Mouse (Mus musculus): ENCODE data around the gene Olfr1256.

Olfr1256 gene

GRCm38 (mm10) chr2:89841455-89841854 lies at the start of gene Olfr1256:
Olfr1256 (minus strand) TSS chr2:89841555.
- DNase-seq (ENCODE audit: low spot score in 2 of 2): no peak

- DNase-seq (ENCODE audit: low spot score in 2 of 2): no peak
These were observed 36.8 kb upstream of the Olfr1256 start, which contains the start of gene Olfr1257 for GRCm38 (mm10) chr2:89878137-89878536. Olfr1257 (plus strand) TSS chr2:89878437.

DNA sequence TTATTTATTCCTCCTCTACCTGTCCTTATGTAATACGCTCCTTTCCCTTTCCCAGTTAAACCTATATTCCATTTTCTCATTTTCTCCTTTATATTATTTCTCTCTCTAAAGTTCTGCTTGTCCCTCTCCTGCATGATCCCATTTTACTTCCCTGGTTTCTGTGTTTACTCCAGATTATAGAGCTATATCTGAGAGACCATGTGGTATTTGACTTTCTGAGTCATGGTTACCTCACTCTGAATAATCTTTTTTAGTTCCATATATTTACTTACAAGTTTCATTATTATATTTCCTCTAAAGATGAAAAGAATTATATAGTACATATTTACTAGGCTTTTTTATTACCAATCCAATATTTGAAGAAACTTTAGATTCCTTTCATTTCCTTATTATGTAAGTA lies 7.9 kb upstream of the Olfr1256 start:
- no peak for DNase-seq (ENCODE audit: low spot score in 2 of 2)

DNA sequence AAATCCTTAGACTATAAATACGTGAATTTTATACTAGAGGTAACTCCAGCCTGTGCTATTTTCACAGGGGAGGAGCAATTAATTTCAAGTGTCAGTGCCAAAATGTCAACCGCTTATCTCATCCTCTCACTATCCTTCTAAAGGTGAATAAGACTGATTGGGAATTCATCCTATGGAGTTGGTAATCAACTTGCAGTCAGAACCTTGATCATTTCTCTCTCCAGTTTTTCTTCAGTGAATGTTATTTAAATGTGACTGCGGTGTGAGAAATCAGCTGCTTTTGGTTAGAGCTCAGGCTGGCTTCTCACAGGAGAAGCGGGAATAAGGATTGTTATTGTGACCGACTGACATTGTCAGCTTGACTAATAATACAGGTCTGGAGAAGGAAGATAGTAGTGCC lies 6.8 kb upstream of the Olfr1256 start, which contains the start of gene Olfr48:
Olfr48 (minus strand) TSS at position 101 of the 400 bp plus-strand sequence.
- DNase-seq (ENCODE audit: low spot score in 2 of 2): no peak

DNA sequence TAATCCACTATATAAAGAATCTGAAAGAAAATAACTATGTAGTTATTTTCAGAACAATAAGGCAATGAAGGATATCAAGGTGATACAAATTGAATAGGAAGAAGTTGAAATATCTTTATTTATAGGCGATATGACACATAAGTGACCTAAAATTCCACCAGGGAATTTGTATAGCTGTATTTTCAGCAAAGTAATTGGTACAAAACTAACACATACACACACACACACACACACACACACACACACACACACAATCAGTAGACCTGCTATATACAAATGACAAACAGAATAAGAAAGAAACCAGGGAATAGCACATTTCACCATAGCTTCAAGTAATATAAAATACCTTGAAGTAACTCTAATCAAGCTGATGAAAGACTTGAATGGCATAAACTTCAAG lies 21.1 kb downstream of the Olfr1256 start:
- no peak for DNase-seq (ENCODE audit: low spot score in 2 of 2)

DNA sequence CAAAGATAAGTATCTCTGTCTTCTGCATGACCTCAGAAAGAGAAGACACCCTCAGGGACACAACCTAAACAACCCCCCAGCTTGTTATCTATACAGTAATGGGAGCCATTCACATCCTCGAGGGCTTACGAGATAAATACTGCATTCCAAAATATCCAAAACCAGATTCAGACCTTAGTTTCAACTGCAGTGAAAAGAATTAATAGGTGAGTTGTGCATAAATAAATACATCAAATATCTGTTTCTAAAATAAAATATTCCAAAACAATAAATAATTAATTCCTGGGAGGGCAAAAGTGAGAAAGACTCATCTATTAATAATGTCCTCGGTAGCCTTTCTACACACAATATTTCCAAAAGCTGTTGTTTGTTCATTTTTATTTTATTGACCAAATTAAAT lies 29.6 kb downstream of the Olfr1256 start, which contains the start of gene Olfr1255:
Olfr1255 (plus strand) TSS at position 301 of the 400 bp plus-strand sequence.
- no peak for DNase-seq (ENCODE audit: low spot score in 2 of 2)

DNA sequence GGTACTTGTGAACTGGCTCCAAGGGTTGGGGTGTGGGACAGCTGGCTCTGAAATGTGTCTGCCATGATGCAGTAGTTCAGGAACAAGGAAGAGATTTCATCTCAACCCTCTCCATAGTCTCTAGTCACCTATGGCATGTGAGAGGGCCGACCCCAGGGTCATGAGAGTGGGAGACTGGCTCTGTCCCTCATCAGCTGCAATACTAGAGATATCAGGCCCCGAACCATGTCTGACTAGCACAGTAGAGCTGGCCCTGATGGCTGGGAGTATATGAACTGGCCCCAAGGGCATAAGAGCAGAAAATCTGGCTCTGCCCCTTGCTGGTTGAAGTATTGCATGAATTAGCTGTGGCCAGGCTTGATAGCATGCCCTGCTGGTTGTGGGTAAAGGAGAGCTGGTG lies 30.6 kb downstream of the Olfr1256 start:
- DNase-seq (ENCODE audit: low spot score in 2 of 2): no peak

DNA sequence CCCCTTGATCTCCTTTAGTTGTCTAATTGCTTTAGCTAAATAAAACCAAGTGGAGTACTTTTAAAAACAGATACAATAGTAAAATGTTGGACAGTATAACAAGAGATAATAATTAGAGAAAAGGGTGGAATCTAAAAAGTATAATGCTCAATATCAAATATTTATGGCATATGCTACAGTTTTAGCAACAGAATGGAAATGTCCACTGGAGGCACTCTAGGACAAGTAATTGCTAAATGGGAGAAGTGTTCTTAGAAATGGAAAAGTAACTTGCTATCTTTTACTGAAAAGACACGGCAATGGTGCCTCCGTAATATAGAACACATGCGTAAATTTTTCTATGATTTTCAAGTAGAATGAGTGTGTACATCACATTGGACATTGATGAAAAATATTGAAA lies 41.8 kb downstream of the Olfr1256 start:
- no peak for DNase-seq (ENCODE audit: low spot score in 2 of 2)

GRCm38 (mm10) chr2:89793519-89793918 lies 47.8 kb downstream of the Olfr1256 start, which contains the start of gene Olfr1254:
Olfr1254 (minus strand) TSS chr2:89793619.
- no peak for DNase-seq (ENCODE audit: low spot score in 2 of 2)
